Mouse (Mus musculus) bone marrow, adult 2 months (tissue): ENCODE results near the gene Fbxl13. TPM values are rescaled to one million over a fixed set of nuclear protein-coding genes. Genes with fewer than 3 reads are reported as not detected.
"Not testable (repeated sequence)": the region's sequence is repeated elsewhere in the genome, so short reads cannot be mapped to it uniquely, and the experiment has no call there.

Experiments used
- H3K27ac ChIP-seq: fragments of 200-500 bp; 2 replicates; pipeline ENCODE4 v1.5.1; 2012; ENCODE audit warnings: low read depth, mild to moderate bottlenecking, control low read depth, inconsistent platforms, low read length; ENCODE audit not compliant: control insufficient read depth, poor library complexity, insufficient read depth
- H3K4me1 ChIP-seq: fragments of 200-500 bp; 2 replicates; pipeline ENCODE4 v1.6.1; 2011; ENCODE audit warnings: low read length; ENCODE audit not compliant: control insufficient read depth, insufficient read depth
- H3K4me3 ChIP-seq: fragments of 200-500 bp; replicated peaks from 2 replicates; pipeline ENCODE3; 2011; ENCODE audit warnings: mild to moderate bottlenecking, low read depth, low read length, control low read depth; ENCODE audit not compliant: control insufficient read depth
- CTCF ChIP-seq: fragments of 200-500 bp; IDR thresholded peaks from 2 replicates; pipeline ENCODE4 v1.5.1; 2011; ENCODE audit warnings: low read length, control low read depth; ENCODE audit not compliant: control insufficient read depth, insufficient read depth
- POLR2A ChIP-seq: fragments of 200-500 bp; IDR thresholded peaks from 2 replicates; pipeline ENCODE4 v1.6.1; 2011; ENCODE audit warnings: low read depth, mild to moderate bottlenecking, control low read depth, low read length, borderline replicate concordance; ENCODE audit not compliant: control insufficient read depth
- WGBS: fragments of 180-500 bp; shearing (Covaris S2); methylation state at CpG from one replicate; pipeline ENCODE4 v1.1.7; 2018; 5-methylcytosine and 5-hydroxymethylcytosine counted together
- polyA plus RNA-seq: library from polyadenylated mRNA; stranded (reverse); fragments of >200 nt; gene quantifications from 2 replicates; pipeline ENCODE4 v1.2.4, GENCODE M21; 2011; ENCODE audit warnings: low replicate concordance; ENCODE audit not compliant: missing spikeins, insufficient read depth, insufficient read length

Gene Fbxl13
- polyA plus RNA-seq, 1 experiment, result not detected

DNA sequence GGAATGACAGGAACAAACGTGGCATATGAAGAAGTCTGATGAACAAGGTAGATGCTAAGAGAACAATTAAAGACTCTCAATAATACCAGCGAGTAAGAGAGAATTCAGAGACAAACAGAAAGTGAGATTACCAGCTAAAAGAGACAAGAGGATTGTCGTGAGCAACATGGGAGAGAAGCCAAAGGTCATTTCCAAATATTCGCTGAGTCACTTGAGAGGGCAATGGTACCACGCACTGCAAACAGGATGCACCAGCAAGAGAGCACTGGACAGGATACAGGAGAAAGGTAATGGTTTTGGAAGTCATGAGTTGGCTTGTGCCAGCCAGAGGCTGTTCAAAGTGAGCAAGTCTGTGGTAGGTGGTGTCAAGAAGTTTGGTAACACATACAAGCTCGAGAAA is 39.5 kb downstream of the Fbxl13 start:
- Histone ChIP-seq H3K4me3 (no peak overlapping the region), H3K27ac (no peak overlapping the region), H3K4me1 (no peaks in the 10 kb centered on the region)
- TF ChIP-seq CTCF, result no peak
- TF ChIP-seq POLR2A, result no peak
- 56% methylated on average over 6 of the region's 6 CpGs for WGBS

DNA sequence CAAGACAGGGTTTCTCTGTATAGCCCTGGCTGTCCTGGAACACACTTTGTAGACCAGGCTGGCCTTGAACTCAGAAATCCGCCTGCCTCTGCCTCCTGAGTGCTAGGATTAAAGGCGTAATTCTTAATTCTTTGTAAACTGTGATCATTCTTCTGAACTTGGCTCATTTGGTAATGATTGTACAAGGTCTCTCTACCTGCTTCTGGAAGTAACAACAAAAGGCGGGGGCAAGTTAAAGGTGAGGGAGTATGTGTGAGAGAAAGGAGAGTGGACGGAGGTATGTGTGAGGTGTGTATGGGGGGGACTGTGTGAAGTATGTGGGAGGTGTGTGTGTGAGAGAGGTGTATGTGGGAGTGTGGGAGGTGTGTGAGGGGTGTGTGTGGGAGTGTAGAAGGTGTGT is 45.5 kb downstream of the Fbxl13 start:
- H3K4me1 ChIP-seq, result no peaks in the 10 kb centered on the region
- no peak for TF ChIP-seq POLR2A
- TF ChIP-seq CTCF, result no peak
- no peak overlapping the region for H3K4me3 ChIP-seq
- no peak overlapping the region for H3K27ac ChIP-seq
- WGBS, result 78% methylated on average over 4 of the region's 4 CpGs

DNA sequence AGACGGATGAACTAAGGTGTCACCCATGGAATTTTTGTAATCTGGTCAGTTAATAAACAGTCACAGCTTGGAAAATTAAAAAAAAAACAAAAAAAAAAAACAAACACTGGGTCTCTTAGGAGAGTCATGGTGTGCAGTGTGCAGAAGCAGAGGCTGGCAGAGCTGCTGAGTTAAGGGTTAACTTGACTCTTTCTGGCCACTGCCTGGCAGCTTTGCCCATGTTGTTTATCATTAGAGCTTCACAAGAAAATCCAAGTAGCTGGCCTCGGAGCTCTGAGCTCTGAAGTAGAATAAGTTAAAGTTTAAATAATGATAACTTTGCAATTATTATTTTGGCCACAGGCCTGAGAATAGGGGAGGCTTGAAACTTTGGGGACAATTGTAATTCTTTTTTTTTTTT is 45.9 kb downstream of the Fbxl13 start:
- 73% methylated on average over 2 of the region's 2 CpGs for WGBS
- H3K4me1 ChIP-seq, H3K27ac ChIP-seq, H3K4me3 ChIP-seq: not testable (repeated sequence)

DNA sequence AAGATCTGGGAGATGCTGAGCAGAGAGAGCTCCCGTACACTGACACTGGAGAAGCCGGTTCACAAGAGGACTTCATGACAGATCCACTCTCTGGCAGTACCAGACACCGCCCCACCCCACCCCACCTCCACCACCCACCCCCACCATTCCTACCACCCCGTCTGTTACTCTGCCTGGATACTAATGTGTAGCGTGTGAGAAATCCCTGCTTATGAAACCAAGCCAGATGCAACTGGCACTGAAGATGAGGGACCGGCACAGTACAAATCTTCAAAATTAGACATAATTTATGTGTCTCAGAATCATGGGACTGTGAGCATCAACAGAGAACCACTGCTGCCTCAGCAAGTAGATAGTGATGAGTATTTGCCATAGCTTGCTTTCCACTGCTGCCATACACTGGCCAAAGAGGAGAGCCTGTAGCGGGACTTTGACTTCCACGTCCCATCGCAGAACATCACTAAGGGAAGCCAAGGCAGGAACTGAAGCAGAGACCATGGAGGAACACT is 52.2 kb downstream of the Fbxl13 start:
- no peak for TF ChIP-seq CTCF
- TF ChIP-seq POLR2A, result no peak
- no peak overlapping the region for H3K4me3 ChIP-seq
- no peaks in the 10 kb centered on the region for H3K4me1 ChIP-seq
- no peak overlapping the region for H3K27ac ChIP-seq
- WGBS, result 93% methylated on average over 9 of the region's 9 CpGs

DNA sequence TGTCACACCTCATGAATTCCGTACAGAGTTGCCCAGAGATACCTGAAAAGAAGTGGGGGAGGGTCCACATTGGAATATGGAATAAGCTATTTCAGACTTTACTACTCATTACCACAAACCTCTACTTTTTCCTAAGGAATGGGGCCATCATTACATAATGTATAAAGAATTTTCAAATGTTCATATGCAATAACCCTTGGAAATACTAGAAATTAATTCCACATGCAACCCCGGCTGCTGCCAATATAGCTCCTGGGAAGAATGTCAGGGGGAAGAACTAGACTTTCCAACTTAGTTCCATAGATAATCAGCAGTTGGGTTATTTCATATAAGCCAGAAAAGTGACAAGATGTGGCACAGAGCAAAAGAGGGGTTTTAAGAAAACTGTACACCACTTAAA is 53.3 kb downstream of the Fbxl13 start:
- 81% methylated on average over 2 of the region's 2 CpGs for WGBS
- no peak for TF ChIP-seq CTCF
- TF ChIP-seq POLR2A, result no peak
- Histone ChIP-seq H3K4me3 (no peak overlapping the region), H3K27ac (no peak overlapping the region), H3K4me1 (no peaks in the 10 kb centered on the region)

DNA sequence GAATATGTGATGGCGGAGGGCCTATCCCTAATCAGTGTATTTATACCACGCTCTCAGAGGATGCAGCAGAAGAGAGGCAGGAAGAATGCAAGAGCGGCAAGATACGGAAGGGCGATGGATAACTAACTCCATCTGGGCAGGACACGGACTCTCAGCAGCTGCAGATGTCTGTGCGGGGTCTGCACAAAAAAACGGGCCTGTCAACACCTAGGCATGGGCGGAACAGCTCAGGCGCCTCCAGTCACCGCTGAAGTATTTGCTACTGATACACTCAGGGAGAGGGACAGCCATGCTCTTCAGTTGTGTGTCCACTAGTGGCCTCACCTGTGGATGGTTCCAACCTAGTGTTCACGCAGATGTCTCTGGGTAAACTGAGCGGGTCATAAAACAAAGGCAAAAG is 57.2 kb downstream of the Fbxl13 start:
- no peaks in the 10 kb centered on the region for H3K4me1 ChIP-seq
- no peak overlapping the region for H3K4me3 ChIP-seq
- 88% methylated on average over 13 of the region's 13 CpGs for WGBS
- TF ChIP-seq POLR2A (no peak), CTCF (no peak)
- no peak overlapping the region for H3K27ac ChIP-seq

DNA sequence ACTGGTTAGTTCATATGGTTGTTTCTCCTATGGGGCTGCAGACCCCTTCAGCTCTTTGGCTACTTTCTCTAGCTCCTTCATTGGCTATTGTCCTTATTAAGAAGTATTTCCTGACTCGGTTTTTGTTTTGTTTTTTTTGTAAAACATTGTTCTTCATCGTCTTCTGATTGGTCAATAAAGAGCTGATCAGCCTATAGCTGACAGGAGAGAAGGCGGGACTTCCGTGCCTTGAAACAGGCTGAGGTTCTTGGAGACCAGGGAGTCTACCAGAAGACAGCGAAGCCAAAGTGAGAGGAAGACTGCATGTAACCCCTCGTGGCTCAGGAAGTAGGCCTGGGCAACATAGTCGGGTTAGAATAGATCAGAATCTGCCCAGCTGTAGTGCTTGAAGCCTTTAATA is 57.8 kb downstream of the Fbxl13 start:
- Histone ChIP-seq H3K4me3 (no peak overlapping the region), H3K27ac (no peak overlapping the region), H3K4me1 (no peaks in the 10 kb centered on the region)
- 61% methylated on average over 7 of the region's 7 CpGs for WGBS
- no peak for TF ChIP-seq POLR2A
- TF ChIP-seq CTCF, result no peak

DNA sequence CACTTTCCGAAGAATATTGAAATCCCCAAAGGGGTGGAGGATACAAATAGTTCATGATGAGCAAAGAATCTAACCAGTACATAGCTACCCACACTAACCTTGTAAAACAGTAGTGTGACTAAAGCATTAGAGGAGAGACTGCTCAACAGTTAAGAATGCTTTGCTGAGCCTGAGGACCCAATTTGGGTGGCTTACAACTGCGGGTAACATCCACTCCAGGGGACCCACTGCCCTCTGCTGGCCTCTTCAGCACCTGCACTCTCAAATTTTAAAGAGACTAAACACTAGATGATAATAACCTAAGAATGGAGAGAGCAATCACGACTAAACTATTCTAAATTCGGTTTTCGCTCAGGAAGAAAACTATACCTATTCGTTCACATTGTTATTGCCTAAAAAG is 58.7 kb downstream of the Fbxl13 start:
- H3K27ac ChIP-seq, result no peak overlapping the region
- no peaks in the 10 kb centered on the region for H3K4me1 ChIP-seq
- WGBS, result 42% methylated on average over 6 of the region's 6 CpGs
- no peak overlapping the region for H3K4me3 ChIP-seq
- TF ChIP-seq CTCF, result peak; percentile 76
- no peak for TF ChIP-seq POLR2A

DNA sequence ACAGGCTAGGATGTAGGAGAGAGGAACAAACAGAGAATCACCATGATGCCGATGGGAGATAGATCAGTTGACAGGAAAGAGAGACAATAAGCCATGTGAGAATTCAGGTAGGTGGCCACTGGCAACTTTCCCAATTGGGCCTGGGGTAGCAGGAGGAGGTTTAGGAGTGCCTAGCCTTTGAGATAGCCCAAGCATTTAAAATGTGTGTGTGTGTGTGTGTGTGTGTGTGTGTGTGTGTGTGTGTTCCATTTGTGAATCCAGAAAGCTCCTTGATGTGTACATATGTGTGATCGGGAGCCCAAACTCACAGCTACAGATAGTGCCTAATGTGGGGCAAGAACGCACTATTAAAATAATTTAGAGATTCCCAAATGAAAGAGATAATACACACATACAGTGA is 67.3 kb downstream of the Fbxl13 start:
- WGBS, result 81% methylated on average over 3 of the region's 3 CpGs
- Histone ChIP-seq H3K27ac (no peak overlapping the region), H3K4me3 (no peak overlapping the region), H3K4me1 (no peaks in the 10 kb centered on the region)
- TF ChIP-seq CTCF (no peak), POLR2A (no peak)
